Mouse (Mus musculus) neural tube, postnatal 0 days (tissue): ENCODE results near the gene Tead2. TPM values are rescaled to one million over a fixed set of nuclear protein-coding genes. Genes with fewer than 3 reads are reported as not detected.

Experiments used
- microRNA-seq: library from miRNA; unstranded; fragments of <30 nt; microRNA quantifications from one replicate; pipeline ENCODE4, GENCODE M21; 2016
- polyA plus RNA-seq: library from polyadenylated mRNA; unstranded; fragments of >200 nt; fragmentation: Nextera tagmentation; extraction: Ambion mirVana; gene quantifications from 2 replicates; pipeline ENCODE4 v1.2.1, GENCODE M21; 2015

Gene Tead2
- 18.3 and 18.6 TPM in 2 replicates for polyA plus RNA-seq

GRCm38 (mm10) chr7:45215673-45216441 is at the start of gene Tead2:
Gene Tead2 (plus strand): TSS chr7:45215753.

GRCm38 (mm10) chr7:45179469-45179868 is 36.1 kb upstream of the Tead2 start, which contains the start of gene Gfy:
Gene Gfy (minus strand): TSS chr7:45179569.

GRCm38 (mm10) chr7:45180896-45181477 is 34.6 kb upstream of the Tead2 start, which contains the start of gene Pth2:
Gene Pth2 (plus strand): TSS chr7:45180995.

GRCm38 (mm10) chr7:45204380-45205143 is 11.0 kb upstream of the Tead2 start, which contains the start of gene Ccdc155:
Gene Ccdc155 (minus strand): TSS chr7:45204892.

GRCm38 (mm10) chr7:45211851-45212251 is 3.7 kb upstream of the Tead2 start, which contains the start of gene Dkkl1:
Gene Dkkl1 (minus strand): TSS chr7:45212147.

GRCm38 (mm10) chr7:45238723-45239496 is 23.4 kb downstream of the Tead2 start, which contains the start of gene Cd37:
Gene Cd37 (minus strand): TSS chr7:45239115.

GRCm38 (mm10) chr7:45240633-45241388 is 25.3 kb downstream of the Tead2 start, which contains the start of gene Slc6a16:
Gene Slc6a16 (plus strand): TSS chr7:45241085.

GRCm38 (mm10) chr7:45277136-45277760 is 61.7 kb downstream of the Tead2 start, which contains the start of gene Slc6a21:
Gene Slc6a21 (plus strand): TSS chr7:45277513.

Small RNA genes within 50 kb of the gene (microRNA-seq; reads per million reads assigned to microRNA genes)
- gene Mir7055: not detected

Other genes with a start within 250 kb of the Tead2 start
- 47.3 and 54.4 TPM in 2 replicates for gene Cpt1c, start 240.9 kb upstream of the Tead2 start, polyA plus RNA-seq
- gene Prmt1, start 229.2 kb upstream of the Tead2 start, polyA plus RNA-seq: 421 and 486 TPM in 2 replicates
- 39.9 and 41.6 TPM in 2 replicates for gene Irf3, start 218.1 kb upstream of the Tead2 start, polyA plus RNA-seq
- 9.2 and 11.8 TPM in 2 replicates for gene Bcl2l12, start 217.0 kb upstream of the Tead2 start, polyA plus RNA-seq
- gene Scaf1, start 199.4 kb upstream of the Tead2 start, polyA plus RNA-seq: 46.4 and 54.3 TPM in 2 replicates
- 19.6 and 25.6 TPM in 2 replicates for gene Rras, start 197.8 kb upstream of the Tead2 start, polyA plus RNA-seq
- gene Prr12, start 162.9 kb upstream of the Tead2 start, polyA plus RNA-seq: 9.7 and 11.6 TPM in 2 replicates
- gene Nosip, start 153.3 kb upstream of the Tead2 start, polyA plus RNA-seq: 59.8 and 66.5 TPM in 2 replicates
- gene Prrg2, start 153.1 kb upstream of the Tead2 start, polyA plus RNA-seq: 14.7 and 15.8 TPM in 2 replicates
- 57.0 and 59.7 TPM in 2 replicates for gene Rcn3, start 123.5 kb upstream of the Tead2 start, polyA plus RNA-seq
- 50.0 and 59.6 TPM in 2 replicates for gene Fcgrt, start 111.9 kb upstream of the Tead2 start, polyA plus RNA-seq
- gene Rps11, start 91.3 kb upstream of the Tead2 start, polyA plus RNA-seq: 748 and 784 TPM in 2 replicates
- gene Rpl13a, start 87.0 kb upstream of the Tead2 start, polyA plus RNA-seq: 715 and 776 TPM in 2 replicates
- 0.63 TPM in 1 of 2 replicates, not detected in the other for gene Gm45713, start 79.5 kb upstream of the Tead2 start, polyA plus RNA-seq
- gene Flt3l, start 79.3 kb upstream of the Tead2 start, polyA plus RNA-seq: 2.4 and 2.9 TPM in 2 replicates
- gene Pih1d1, start 61.5 kb upstream of the Tead2 start, polyA plus RNA-seq: 63.5 and 72.6 TPM in 2 replicates
- 14.5 and 17.7 TPM in 2 replicates for gene Aldh16a1, start 61.2 kb upstream of the Tead2 start, polyA plus RNA-seq
- gene Slc17a7, start 51.8 kb upstream of the Tead2 start, polyA plus RNA-seq: 0.29 and 1.2 TPM in 2 replicates
- gene Gfy, start 36.2 kb upstream of the Tead2 start, polyA plus RNA-seq: not detected in 2 replicates
- not detected in 2 replicates for gene Pth2, start 34.8 kb upstream of the Tead2 start, polyA plus RNA-seq
- gene Ccdc155, start 10.9 kb upstream of the Tead2 start, polyA plus RNA-seq: 0.42 and 0.50 TPM in 2 replicates
- gene Dkkl1, start 3.6 kb upstream of the Tead2 start, polyA plus RNA-seq: 27.6 and 29.1 TPM in 2 replicates
- gene Cd37, start 23.4 kb downstream of the Tead2 start, polyA plus RNA-seq: 3.1 and 4.6 TPM in 2 replicates
- 2.2 and 2.6 TPM in 2 replicates for gene Slc6a16, start 25.3 kb downstream of the Tead2 start, polyA plus RNA-seq
- not detected in 2 replicates for gene Slc6a21, start 61.8 kb downstream of the Tead2 start, polyA plus RNA-seq
- 11.8 and 12.6 TPM in 2 replicates for gene Trpm4, start 118.0 kb downstream of the Tead2 start, polyA plus RNA-seq
- gene Hrc, start 119.5 kb downstream of the Tead2 start, polyA plus RNA-seq: 0.52 and 0.62 TPM in 2 replicates
- gene Ppfia3, start 151.3 kb downstream of the Tead2 start, polyA plus RNA-seq: 33.9 and 35.6 TPM in 2 replicates
- 111 and 123 TPM in 2 replicates for gene Lin7b, start 154.8 kb downstream of the Tead2 start, polyA plus RNA-seq
- 146 and 152 TPM in 2 replicates for gene Snrnp70, start 180.0 kb downstream of the Tead2 start, polyA plus RNA-seq
- gene Kcna7, start 189.9 kb downstream of the Tead2 start, polyA plus RNA-seq: not detected in 2 replicates
- gene Ntf5, start 197.9 kb downstream of the Tead2 start, polyA plus RNA-seq: 0.10 TPM in 1 of 2 replicates, not detected in the other
- gene Lhb, start 205.1 kb downstream of the Tead2 start, polyA plus RNA-seq: 0.37 and 0.48 TPM in 2 replicates
- 16.4 and 18.9 TPM in 2 replicates for gene Gys1, start 219.1 kb downstream of the Tead2 start, polyA plus RNA-seq
- 83.2 and 91.0 TPM in 2 replicates for gene Ruvbl2, start 222.3 kb downstream of the Tead2 start, polyA plus RNA-seq
- gene Ftl1, start 244.1 kb downstream of the Tead2 start, polyA plus RNA-seq: 3,929 and 4,285 TPM in 2 replicates